Mouse (Mus musculus): ENCODE measurements around the gene Elmo3.

GRCm38 (mm10) chr8:105298351-105299252 lies 6.8 kb upstream of the Elmo3 start:
- TF ChIP-seq CTCF (IDR thresholded peaks at IDR 0.05; ENCODE audit: low read depth) (no peak), EP300 (IDR thresholded peaks at IDR 0.05; ENCODE audit: low read depth) (no peak)
